Mouse (Mus musculus) spleen, adult 2 months (tissue): ENCODE results near the gene Usp35. TPM values are rescaled to one million over a fixed set of nuclear protein-coding genes. Genes with fewer than 3 reads are reported as not detected.

Experiments
- DNase-seq, 2 experiments: peaks; one replicate each; pipeline versions ENCODE4 v3.0.0 to v3.0.0-alpha.2; 2012 to 2021; ENCODE audit warnings: low spot score in 2 of 2, low read depth in 1 of 2
- H3K27ac ChIP-seq: fragments of 200-500 bp; 2 replicates; pipeline ENCODE4 v1.5.1; 2012; ENCODE audit warnings: low read length, inconsistent platforms; ENCODE audit not compliant: insufficient read depth
- H3K27me3 ChIP-seq: fragments of 200-500 bp; 2 replicates; pipeline ENCODE4 v1.6.1; 2012; ENCODE audit warnings: mild to moderate bottlenecking, moderate library complexity, low read length, inconsistent platforms; ENCODE audit not compliant: control insufficient read depth, insufficient read depth
- H3K36me3 ChIP-seq: fragments of 200-500 bp; 2 replicates; pipeline ENCODE4 v1.6.1; 2012; ENCODE audit warnings: mild to moderate bottlenecking, low read length, inconsistent platforms; ENCODE audit not compliant: control insufficient read depth, insufficient read depth
- H3K4me1 ChIP-seq: fragments of 200-500 bp; 2 replicates; pipeline ENCODE4 v1.6.1; 2011; ENCODE audit warnings: inconsistent platforms; ENCODE audit not compliant: control insufficient read depth, insufficient read depth, insufficient read length
- H3K4me3 ChIP-seq: fragments of 200-500 bp; 2 replicates; pipeline ENCODE4 v1.5.1; 2011; ENCODE audit warnings: mild to moderate bottlenecking, inconsistent platforms; ENCODE audit not compliant: insufficient read depth, insufficient read length; ENCODE audit errors: extremely low read depth
- CTCF ChIP-seq: fragments of 200-500 bp; IDR thresholded peaks from 2 replicates; pipeline ENCODE4 v1.5.1; 2011; ENCODE audit warnings: mild to moderate bottlenecking, inconsistent platforms; ENCODE audit not compliant: insufficient read depth, insufficient read length, insufficient replicate concordance; ENCODE audit errors: extremely low read depth
- POLR2A ChIP-seq: fragments of 200-500 bp; IDR thresholded peaks from 2 replicates; pipeline ENCODE4 v1.6.1; 2011; ENCODE audit warnings: low read depth, low read length, inconsistent platforms
- WGBS: fragments of 180-500 bp; shearing (Covaris S2); methylation state at CpG from one replicate; pipeline ENCODE4 v1.1.7; 2018; 5-methylcytosine and 5-hydroxymethylcytosine counted together
- polyA plus RNA-seq: library from polyadenylated mRNA; depleted of rRNA; stranded (reverse); fragments of >200 nt; gene quantifications from 2 replicates; pipeline ENCODE4 v1.2.3, GENCODE M21; 2012

Usp35 gene
- polyA plus RNA-seq, 1 experiment = 9.8 TPM

DNA sequence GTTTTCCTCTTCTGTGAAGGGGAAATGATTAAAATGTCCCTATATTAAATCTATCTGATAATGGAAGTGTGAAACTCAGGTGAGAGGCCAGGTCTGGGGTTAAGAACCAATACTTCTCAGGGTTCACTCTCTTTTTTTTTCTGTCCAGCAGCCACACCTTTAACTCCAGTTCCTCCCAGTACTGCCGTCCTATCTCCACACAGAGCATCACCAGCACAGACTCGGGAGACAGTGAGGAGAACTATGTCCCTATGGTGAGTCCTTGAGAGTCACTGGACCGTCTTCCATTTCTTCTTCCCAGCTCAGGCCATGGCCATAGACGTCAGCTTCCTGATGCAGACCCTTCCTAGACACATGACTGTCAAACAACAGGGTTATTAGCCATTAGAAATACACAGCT, 28.9 kb downstream of the Usp35 start:
- Histone ChIP-seq H3K27me3 (no peaks in the 10 kb centered on the region), H3K36me3 (no peaks in the 10 kb centered on the region), H3K4me3 (no peak overlapping the region), H3K4me1 (no peaks in the 10 kb centered on the region), H3K27ac (no peak overlapping the region)
- no peak for DNase-seq
- no peak for TF ChIP-seq CTCF
- no peak for TF ChIP-seq POLR2A
- WGBS = 90% methylated on average over 4 of the region's 4 CpGs

DNA sequence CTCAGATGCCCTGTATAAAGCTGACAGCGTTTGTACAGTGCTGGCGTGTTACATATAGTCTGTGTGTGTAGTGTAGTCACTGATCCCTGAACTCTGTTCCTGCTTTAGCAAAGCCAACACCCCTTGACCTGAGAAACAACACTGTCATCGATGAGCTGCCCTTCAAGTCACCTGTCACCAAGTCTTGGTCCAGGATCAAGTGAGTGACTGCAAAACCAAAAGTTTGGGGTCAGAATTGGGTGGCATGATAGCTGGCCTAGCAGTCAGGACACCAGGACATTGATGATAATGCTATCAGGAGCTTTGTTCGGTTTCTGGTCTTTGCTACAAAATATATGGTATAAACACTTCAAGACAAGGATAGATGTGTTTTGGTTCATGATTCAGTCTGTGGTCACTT, 29.6 kb downstream of the Usp35 start:
- Histone ChIP-seq H3K36me3 (no peaks in the 10 kb centered on the region), H3K4me1 (no peaks in the 10 kb centered on the region), H3K27me3 (no peaks in the 10 kb centered on the region), H3K4me3 (no peak overlapping the region), H3K27ac (no peak overlapping the region)
- WGBS = 91% methylated on average over 4 of the region's 4 CpGs
- no peak for DNase-seq
- no peak for TF ChIP-seq POLR2A
- no peak for TF ChIP-seq CTCF

DNA sequence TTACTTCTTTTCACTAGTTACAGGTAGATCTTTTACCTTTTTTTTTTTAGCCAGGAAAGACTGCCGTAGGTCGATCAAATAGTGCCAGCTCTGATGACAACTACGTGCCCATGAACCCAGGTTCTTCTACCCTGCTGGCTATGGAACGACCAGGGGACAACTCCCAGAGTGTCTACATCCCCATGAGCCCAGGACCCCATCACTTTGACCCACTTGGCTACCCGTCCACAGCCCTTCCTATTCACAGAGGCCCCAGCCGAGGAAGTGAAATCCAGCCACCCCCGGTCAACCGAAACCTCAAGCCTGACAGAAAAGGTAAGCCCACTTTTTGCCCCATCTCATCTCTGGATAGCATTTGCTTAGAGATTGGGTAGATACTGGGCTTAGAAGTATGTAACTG, 30.5 kb downstream of the Usp35 start:
- Histone ChIP-seq H3K36me3 (no peaks in the 10 kb centered on the region), H3K27ac (no peak overlapping the region), H3K27me3 (no peaks in the 10 kb centered on the region), H3K4me3 (no peak overlapping the region), H3K4me1 (no peaks in the 10 kb centered on the region)
- DNase-seq = no peak
- whole genome bisulfite sequencing = 80% methylated on average over 8 of the region's 8 CpGs
- TF ChIP-seq POLR2A (no peak), CTCF (no peak)

DNA sequence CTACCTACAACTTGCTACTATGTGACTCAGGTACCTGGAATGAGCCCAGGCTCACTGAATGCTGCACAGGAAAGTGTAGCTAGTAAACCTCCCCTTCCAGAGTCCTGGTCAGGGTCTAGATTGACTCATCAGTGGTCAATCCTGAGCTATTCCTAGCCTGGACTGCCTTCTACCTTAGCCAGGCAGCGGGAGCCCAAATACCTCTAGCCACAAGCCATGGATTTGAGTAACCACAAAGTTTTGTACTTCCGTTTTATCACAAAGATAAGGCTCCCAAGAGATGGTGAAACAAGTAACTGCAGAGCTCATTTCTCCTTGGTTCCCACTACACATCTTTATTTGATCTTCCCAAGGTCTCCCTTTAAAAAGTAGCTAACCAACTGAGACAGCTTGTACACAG, 30.9 kb downstream of the Usp35 start:
- DNase-seq = no peak
- TF ChIP-seq CTCF (no peak), POLR2A (no peak)
- no peak overlapping the region for H3K27ac ChIP-seq
- no peaks in the 10 kb centered on the region for H3K27me3 ChIP-seq
- WGBS = 64% methylated on average over 2 of the region's 2 CpGs
- H3K4me1 ChIP-seq = no peaks in the 10 kb centered on the region
- no peak overlapping the region for H3K4me3 ChIP-seq
- H3K36me3 ChIP-seq = no peaks in the 10 kb centered on the region

DNA sequence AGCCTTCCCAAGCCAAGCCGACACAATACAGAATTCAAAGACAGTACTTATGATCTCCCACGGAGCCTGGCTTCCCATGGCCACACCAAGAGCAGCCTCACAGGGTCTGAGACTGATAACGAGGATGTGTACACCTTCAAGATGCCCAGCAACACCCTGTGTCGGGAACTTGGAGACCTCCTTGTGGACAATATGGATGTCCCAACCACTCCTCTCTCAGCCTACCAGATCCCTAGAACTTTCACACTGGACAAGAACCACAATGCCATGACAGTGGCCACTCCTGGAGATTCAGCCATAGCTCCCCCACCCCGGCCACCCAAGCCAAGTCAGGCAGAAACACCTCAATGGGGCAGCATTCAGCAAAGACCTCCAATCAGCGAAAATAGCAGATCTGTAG, 32.9 kb downstream of the Usp35 start:
- 91% methylated on average over 6 of the region's 6 CpGs for WGBS
- H3K36me3 ChIP-seq = no peaks in the 10 kb centered on the region
- H3K27me3 ChIP-seq = no peaks in the 10 kb centered on the region
- H3K27ac ChIP-seq = no peak overlapping the region
- H3K4me3 ChIP-seq = no peak overlapping the region
- TF ChIP-seq CTCF = no peak
- TF ChIP-seq POLR2A = no peak
- no peak for DNase-seq
- no peaks in the 10 kb centered on the region for H3K4me1 ChIP-seq

DNA sequence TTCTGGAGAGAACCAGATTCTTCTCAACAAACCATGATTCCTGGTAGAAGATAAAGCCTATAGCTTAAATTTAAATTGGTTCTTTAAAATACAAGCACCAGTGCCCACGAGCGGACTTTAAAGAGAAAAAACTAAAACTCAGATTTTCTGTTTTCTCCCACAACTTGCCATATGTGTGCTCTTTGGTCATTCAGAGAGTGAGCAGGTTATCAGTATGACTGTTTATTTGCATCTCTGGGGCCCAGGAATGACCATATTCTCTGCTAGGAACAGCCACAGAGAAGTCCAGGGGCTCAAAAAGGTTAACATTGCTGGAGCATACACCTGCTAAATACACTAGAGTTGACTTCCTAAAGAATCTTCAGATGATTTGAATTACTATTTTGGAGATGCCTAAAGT, 33.5 kb downstream of the Usp35 start:
- TF ChIP-seq POLR2A = no peak
- TF ChIP-seq CTCF = no peak
- no peaks in the 10 kb centered on the region for H3K4me1 ChIP-seq
- DNase-seq = no peak
- H3K36me3 ChIP-seq = no peaks in the 10 kb centered on the region
- 93% methylated on average over 2 of the region's 2 CpGs for WGBS
- H3K4me3 ChIP-seq = no peak overlapping the region
- no peak overlapping the region for H3K27ac ChIP-seq
- no peaks in the 10 kb centered on the region for H3K27me3 ChIP-seq

DNA sequence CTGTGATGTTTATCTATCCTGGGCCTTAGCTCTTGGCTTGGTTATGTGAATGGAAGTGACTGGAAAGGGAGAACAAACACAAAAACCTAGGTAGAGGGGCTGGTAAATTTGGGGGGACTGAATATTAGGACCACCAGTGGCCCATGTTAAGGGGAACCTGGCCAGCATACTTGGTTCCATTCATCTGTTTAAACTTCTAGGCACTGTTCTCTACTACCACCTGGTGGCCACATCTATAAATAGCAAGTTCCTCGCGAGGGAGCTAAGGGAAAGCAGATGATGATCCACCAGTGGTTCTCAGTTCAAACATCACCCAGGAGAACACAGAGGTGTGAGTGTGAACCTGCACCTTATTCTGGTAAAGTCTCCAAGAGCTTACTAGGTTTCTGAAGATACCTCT, 34.4 kb downstream of the Usp35 start:
- WGBS = 0% methylated on average over 2 of the region's 2 CpGs
- H3K4me3 ChIP-seq = no peak overlapping the region
- no peaks in the 10 kb centered on the region for H3K36me3 ChIP-seq
- no peak for TF ChIP-seq POLR2A
- peak; percentile 42; the same call in 1 of the 2 replicates for TF ChIP-seq CTCF
- H3K4me1 ChIP-seq = no peaks in the 10 kb centered on the region
- no peak overlapping the region for H3K27ac ChIP-seq
- DNase-seq = peak; percentile 15 to 52
- no peaks in the 10 kb centered on the region for H3K27me3 ChIP-seq

DNA sequence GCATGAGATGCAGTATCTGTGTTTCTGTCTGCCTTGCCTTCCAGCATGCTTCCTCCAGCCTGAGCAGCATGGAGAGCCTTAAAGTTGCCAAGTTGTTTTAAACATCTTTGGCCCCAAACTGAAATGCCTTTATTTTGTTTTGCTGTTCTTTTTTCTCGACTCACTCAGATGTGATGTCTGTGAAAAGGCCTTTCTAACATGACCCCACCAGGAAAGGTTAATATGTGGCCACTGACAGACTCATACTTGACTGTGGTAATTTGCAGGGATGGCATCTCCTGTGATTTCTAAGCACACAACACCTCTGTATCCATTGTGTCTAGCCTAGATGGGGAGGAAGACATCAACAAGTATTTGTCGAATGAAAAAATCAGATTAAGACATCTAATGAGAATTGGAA, 34.8 kb downstream of the Usp35 start:
- Histone ChIP-seq H3K27me3 (no peaks in the 10 kb centered on the region), H3K4me3 (no peak overlapping the region), H3K27ac (no peak overlapping the region), H3K4me1 (no peaks in the 10 kb centered on the region), H3K36me3 (no peaks in the 10 kb centered on the region)
- TF ChIP-seq POLR2A (no peak), CTCF (no peak)
- WGBS = 68% methylated on average over 2 of the region's 2 CpGs
- no peak for DNase-seq
